Mouse (Mus musculus) thymus, postnatal 14 days (tissue): ENCODE data around the gene Slc22a4.
"Not testable (repeated sequence)": the region's sequence is repeated elsewhere in the genome, so short reads cannot be mapped to it uniquely, and the experiment has no call there.

ENCODE experiments used
- DNase-seq: peaks from one replicate; pipeline ENCODE4 v3.0.0; 2021

Slc22a4 gene

DNA sequence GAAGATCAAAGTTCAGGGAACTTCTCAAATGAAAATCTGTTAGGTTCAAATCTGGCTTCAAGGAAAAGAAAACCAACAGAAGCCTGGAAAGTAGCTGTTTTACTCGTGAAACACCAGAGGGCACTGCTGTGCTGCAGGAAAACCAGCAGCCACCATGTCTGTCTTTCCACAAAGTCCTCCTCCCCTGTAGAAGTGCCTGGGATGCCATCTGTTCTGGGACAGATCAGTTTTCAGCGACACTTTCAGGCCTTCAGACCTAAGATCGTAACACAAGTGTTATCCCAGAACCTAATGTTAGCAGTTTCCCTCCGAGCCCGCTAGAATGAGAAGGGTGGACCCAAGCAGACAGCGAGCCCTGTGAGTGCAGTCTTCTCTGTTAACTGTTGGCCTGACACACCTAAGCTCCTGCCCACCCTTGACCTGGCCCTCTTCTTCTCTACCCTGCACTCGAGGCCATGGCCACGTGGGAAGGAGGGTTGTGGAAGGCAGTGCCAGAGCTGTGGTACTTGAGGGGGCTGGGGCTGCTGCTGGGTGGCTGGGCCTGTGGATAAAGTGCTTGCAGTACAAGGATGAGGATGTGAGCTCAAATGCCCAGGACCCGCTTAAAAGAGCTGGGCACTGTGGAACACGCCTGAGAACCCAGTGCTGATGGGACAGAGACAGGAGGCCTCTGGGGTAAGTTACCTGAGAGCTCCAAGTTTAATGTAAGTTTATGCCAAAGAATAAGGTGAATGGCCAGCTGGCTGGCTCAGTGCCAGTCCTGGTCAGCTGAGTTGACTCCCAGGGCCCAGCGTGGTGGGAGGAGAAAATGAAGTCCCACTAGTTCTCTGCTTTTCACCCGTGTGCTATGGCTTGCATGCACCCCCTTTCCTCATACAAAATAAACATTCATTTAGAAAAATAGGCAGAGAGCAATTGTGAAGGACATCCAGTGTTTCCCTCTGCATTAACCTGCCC, 24.9 kb downstream of the Slc22a4 start:
- peak; percentile 54 for DNase-seq

DNA sequence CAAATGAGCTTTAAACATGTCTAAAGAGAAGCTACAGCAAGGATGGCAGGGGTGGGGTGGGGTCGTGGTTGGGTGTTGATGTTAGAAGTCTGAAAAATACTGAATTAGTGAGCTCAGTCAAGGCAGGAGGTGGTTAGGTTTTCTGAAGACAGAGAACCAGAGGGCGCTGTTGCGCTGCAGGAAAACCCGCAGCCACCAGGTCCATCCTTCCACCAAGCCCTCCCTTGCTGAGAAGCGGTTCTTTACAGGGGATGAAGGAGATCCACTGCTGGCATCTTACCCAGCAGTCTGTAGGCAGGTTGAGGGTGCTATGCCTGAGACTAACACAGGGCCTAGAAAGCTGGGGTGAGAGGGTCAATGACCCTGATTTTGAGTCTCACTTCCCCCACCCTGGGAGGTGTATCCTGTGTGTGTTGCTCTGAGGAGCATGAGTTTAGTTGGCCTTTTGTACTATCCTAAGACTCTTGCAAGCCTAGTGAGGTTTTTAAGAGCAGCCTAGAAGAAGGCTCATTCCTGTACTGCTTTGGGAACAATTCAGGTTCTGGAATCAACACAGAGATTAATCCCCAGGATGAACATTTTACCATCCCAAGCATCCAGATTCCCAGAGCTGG, 25.6 kb downstream of the Slc22a4 start:
- DNase-seq, result peak; percentile 67

DNA sequence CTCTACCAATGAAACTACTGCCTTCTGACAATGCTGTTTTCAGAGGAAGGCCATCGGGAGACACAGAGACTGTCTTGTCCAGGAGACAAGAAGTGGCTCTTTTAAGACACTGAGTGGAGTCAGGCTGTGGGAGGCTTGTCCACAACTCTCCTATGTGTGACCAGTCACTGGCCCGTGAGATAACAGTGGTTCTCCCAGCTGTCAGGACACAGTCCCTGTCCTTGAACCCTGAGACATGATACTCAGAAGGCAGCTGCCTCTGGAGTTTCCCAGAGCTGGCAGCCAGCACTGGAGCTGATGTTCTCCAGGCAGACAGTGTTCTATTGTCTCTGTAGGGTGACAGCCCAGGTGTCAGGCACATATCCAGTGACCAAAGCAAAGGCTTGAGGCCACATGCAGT, 30.2 kb downstream of the Slc22a4 start:
- DNase-seq, result no peak

DNA sequence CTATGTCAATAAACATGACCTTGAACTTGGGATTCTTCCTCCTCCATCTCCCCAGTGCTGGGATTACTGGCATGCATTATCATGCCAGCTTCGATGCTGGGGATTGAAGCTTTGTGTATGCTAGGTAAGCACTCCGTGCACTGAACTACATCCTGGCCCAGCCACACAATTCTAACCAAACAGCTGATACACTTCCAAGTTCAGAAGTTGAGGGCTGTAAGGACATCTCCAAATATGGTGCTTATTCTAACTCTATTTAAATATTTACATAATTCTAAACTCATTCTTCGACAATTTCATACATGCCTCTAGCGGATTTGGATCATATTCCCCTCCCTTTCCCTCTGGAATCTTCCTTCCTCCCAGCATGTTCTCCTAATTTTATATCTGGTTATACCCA, 35.6 kb downstream of the Slc22a4 start:
- no peak for DNase-seq

DNA sequence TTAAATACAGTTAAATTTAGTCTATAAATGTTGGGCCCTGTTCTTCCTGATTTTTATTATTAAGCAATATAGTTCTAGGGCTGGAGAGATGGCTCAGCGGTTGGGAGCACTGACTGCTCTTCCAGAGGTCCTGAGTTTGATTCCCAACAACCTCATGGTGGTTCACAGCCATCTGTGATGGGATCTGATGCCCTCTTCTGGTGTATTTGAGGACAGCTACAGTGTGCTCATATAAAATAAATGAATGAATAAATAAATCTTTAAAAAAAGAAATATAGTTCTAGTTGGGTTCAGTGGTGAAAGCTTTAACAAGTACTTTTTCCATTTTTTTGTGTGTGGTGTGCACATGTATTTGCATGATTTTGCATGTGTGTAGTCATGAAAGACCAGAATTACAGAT, 38.7 kb downstream of the Slc22a4 start:
- no peak for DNase-seq

DNA sequence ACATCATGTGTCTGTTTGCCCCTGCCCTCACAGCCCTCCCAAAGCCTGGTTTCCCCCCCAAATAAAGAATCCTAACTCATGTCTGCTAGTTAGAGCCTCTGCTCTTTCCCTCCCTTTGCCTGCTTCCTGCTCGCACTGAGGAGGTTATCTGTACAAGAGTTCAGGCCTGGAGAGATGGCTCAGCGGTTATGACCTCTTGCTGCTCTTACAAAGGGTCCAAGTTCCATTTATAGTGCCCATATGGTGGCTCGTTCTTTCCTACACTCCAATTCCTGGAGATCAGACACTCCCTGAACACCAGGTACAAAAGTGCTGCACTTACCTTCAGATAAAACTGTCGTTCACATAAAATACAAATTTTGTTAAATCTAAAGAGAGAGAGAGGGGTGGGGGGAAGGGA, 39.8 kb downstream of the Slc22a4 start:
- DNase-seq, result no peak

DNA sequence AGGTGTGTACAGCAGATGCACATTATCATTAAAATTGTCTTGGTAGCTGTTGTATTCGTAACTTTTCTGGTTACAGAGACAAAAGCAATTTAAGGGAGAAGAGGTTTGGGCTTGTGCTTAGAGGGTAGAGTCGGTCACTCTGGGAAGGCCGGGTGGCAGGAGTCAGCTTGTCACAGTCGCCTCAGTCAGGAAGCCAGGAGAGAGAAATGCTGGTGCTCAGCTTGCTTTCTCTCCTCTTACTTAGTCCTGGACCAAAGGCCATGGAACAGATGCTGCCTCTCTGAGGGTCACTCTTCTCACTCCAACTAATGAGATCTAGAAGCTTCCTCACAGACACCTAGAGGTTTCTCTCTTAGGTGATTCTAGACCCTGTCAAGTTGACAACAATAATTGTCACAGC, 46.5 kb downstream of the Slc22a4 start:
- no peak for DNase-seq

DNA sequence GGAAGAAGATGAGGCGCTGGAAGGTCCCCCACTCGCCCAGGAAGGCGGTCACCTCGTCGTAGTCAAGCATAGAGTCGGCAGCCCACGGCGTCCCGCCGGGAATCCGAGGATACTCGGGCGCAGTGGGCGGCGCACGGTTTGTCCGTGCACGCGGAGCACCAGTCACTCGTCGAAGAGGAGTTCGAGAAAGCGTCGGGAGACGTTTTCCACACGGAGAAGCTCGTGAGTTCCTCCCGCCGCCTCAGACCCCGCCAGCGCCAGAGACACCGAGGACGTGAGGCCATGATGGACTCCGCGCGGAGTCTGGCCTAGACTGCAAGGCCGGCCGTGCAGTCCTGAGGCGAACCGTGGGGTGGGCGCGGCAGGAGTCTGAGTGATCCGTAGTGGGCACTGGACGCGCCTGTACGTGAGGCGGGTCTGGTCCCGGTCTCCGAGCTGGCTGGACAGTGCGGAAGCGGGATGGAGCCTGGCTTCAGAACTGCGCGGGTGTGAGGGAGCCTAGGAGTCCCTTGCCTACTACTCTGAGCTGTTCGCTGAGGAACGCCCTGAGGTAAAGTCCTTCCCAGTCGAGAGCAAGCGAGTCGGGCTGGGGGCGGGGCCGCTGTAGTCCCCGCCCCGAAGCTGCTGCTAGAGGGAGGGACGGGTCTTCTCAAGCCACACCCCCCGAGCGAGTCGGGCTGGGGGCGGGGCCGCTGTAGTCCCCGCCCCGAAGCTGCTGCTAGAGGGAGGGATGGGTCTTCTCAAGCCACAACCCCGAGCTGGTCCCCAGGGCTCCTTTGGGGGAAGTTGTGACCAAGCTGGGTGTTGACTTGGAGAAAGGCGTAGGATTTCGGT, 47.9 kb downstream of the Slc22a4 start, which contains the start of gene Slc22a21:
Gene Slc22a21 (minus strand): TSS at position 545 of the 834 bp plus-strand sequence.
- DNase-seq, result peak; percentile 66

DNA sequence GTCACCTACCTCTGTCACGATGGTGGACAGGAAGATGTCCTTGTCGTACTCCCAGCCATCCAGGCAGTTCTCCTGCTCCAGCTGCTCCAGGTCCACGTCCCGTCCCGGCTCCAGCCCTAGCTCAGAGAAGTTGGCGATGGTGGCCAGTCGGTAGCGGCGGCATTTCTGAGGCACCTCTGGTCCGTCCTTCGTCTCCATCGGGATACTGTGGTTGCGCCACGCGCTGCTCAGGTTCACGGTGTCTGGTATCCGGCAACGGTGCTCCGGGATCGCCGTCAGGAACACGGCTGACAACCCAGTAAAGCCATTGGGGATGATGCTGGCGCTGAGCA, 48.5 kb downstream of the Slc22a4 start:
- DNase-seq, result not testable (repeated sequence)

DNA sequence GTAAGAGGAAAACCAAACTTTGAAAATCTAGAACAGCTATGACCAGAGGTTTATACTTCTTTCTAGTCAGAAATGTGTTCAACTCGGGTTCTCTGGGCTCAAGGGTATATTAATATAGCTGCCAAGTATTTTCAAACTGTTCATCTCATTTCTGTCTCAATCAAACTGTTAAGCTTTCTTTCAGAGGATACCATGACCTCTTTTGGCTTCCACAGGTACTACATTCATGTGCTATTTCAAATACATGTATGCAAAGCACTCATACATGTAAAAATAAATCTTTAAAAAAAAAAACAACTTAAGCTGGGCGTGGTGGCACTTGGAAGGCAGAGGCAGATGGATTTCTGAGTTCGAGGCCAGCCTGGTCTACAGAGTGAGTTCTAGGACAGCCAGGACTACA, 50.2 kb downstream of the Slc22a4 start:
- no peak for DNase-seq

DNA sequence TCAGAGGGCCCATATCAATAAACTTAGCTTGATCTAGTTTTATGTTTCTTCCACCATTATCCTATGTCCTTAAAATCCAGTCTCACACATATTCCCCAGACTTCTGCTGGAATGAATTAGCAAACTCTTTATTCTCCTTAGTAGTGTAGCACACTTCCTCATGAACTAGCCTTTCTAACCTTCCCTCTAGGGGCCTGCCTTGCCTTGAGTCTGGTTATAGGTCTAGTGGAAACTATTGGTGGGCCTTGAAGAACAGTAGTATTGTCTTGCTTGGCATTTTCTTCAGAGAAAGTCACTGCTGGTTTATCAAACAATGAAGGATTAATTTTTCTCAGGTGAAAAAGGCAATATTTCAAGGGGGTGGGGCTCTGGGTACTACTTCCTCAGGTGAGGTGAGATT, 52.3 kb downstream of the Slc22a4 start:
- DNase-seq, result no peak

DNA sequence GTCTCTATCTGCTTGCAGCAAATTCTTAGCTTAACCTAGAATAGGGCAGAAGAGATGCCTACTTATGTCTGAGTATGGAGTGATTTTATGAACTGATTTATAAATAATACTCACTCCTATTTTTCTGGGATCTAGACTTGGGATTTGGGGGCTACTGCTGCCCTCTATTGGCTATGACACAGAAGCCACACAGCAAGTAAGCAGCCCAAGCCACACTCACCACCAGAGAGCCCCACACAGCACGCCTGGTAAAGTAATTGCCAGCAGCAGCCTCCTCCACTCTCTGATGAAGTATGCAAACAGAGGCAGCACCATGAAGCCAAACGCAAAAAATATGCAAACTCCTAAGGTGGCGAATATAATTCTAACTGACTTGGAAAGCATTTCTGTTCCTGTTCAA, 68.9 kb downstream of the Slc22a4 start:
- DNase-seq, result no peak

DNA sequence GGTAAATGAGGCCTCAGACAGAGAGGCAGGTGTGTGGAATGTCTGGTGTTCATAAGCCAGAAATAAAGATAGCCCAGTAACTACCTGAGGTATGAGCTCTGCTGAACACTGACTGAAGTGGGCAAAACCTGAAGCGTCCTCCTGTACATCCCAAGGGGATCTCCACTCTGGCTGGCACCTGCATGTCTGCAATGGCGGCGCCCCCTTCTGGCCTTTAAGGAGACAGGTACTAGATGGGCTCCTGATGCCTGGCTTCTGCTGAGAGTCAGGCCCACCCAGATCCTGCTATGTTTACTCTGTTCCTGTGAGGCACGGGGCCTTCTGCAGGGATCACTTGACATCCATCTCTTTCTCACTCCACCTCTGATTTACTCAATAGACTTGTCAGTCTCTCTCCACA, 69.7 kb downstream of the Slc22a4 start:
- DNase-seq, result peak; percentile 57

DNA sequence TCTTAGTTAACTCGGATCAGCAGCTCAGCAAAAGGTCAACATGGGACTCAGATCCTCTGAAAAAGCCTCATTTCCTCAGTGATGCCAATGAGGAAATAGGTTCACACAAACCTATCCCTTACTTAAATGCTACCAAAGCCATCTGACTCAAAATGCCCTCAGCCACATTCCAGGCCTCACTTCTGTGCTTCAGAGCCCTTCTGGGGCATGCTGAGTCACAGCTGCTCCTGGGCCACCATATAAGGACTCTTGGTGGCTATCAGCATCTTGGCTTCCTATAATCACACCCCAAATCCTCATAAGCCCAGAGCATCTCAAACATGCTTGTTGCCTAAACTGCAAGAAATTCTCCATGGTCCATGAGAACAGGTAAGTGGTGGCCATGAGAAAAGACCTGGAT, 71.3 kb downstream of the Slc22a4 start:
- no peak for DNase-seq

DNA sequence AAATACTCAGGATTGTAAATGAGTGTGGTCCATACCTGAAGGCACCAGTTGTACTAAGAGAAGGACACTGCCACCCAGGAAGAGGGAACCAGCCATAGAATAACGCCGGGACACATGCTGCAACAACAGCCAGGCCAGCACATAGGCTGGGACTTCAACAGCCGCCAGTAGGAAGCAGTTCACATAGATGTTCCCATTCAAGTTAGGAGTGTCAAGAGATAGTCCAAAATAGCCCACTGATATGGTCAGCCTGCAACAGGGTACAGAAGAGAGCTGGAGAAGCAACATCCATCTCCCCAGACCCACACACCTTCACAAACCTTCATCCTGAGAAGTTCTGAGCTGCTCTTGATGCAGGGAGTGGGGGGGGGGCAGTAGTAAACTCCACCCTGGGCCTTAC, 73.2 kb downstream of the Slc22a4 start:
- DNase-seq, result no peak

DNA sequence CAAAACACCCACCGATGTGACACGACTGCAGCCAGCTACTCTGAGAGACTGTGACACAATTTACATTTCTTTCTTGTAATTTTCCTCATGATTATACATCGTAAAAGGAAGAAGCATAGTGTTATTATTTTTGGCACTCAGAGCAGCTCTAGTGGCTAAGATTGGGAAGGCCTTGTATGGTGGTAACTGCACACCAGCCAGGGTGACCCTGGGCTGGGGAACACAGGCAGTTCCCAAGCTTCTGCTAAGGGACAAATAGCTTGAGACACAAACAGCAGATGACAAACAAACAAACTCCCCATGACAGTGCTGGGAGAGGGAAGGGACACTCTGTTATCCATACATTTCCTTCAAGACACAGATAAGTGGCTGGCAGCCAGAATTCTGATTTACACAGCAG, 77.8 kb downstream of the Slc22a4 start:
- not testable (repeated sequence) for DNase-seq
